In the genomic region with DNA sequence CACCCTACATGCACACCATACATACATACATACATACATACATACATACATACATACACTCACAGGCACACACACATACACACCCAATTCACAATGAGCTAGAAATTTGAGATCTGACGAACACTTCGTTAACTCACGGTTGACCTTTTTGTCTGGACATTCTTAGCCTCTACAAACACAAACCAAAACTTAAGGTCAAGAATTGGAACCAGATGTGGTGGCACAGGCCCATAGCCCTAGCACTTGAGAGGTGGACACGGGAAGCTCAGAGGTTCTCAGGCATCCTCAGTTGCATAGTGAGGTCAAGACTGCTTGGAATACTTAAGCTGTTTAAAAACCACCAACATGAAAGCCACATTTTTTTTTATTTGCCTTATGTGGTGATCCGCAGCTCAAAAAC, we compare ENCODE assay signal across 27 mouse cellular contexts.
"Had no signal": no experiment of that assay in that cellular context is flagged by ENCODE, and none has a peak within 500 bp of the region (broad histone marks: within the 10 kb centered on the region; RNA-seq: fewer than 3 reads in every experiment).

No protein-coding gene starts in this region.

- H3K27me3 ChIP-seq: heart, embryonic 12.5 days; hindbrain, embryonic 12.5 days; intestine, embryonic 15.5 days; limb, embryonic 12.5 days; liver, embryonic 13.5 days had no signal

- H3K4me2 ChIP-seq: heart, embryonic 12.5 days; hindbrain, embryonic 12.5 days; hindbrain, embryonic 14.5 days; intestine, embryonic 15.5 days; limb, embryonic 12.5 days; liver, embryonic 11.5 days; liver, embryonic 13.5 days had no signal

- H3K36me3 ChIP-seq: heart, embryonic 10.5 days; heart, embryonic 12.5 days; hindbrain, embryonic 10.5 days; hindbrain, embryonic 12.5 days; intestine, embryonic 15.5 days; limb, embryonic 10.5 days; limb, embryonic 12.5 days; liver, embryonic 13.5 days had no signal

- DNase-seq: gastrocnemius, adult 2 months; gastrocnemius, postnatal 10 days; gastrocnemius, postnatal 25 days; heart, adult 18-20 months; heart, postnatal 10 days; heart, postnatal 4 days; kidney, adult 18-20 months; kidney, adult 8-10 months; kidney, postnatal 10 days; kidney, postnatal 25 days; kidney, postnatal 4 days; liver; liver, embryonic 13.5 days had no signal

- H3K9me3 ChIP-seq: heart, embryonic 10.5 days; heart, embryonic 12.5 days; hindbrain, embryonic 10.5 days; hindbrain, embryonic 12.5 days; intestine, embryonic 15.5 days; limb, embryonic 10.5 days; limb, embryonic 12.5 days; liver, embryonic 13.5 days had no signal

- H3K4me3 ChIP-seq: gastrocnemius, adult 2 months; heart, embryonic 10.5 days; heart, embryonic 12.5 days; hindbrain, embryonic 10.5 days; hindbrain, embryonic 12.5 days; intestine, embryonic 15.5 days; layer of hippocampus, adult 2 months; left cerebral cortex, adult 2 months; limb, embryonic 10.5 days; limb, embryonic 12.5 days; liver, embryonic 13.5 days had no signal

- H3K4me1 ChIP-seq: heart, embryonic 10.5 days; heart, embryonic 12.5 days; intestine, embryonic 15.5 days; limb, embryonic 10.5 days; limb, embryonic 12.5 days; liver, embryonic 13.5 days had no signal

- H3K27ac ChIP-seq: gastrocnemius, adult 2 months; heart, embryonic 10.5 days; hindbrain, embryonic 10.5 days; hindbrain, embryonic 12.5 days; hindbrain, embryonic 14.5 days; intestine, embryonic 15.5 days; layer of hippocampus, adult 2 months; left cerebral cortex, adult 2 months; limb, embryonic 10.5 days; limb, embryonic 12.5 days; liver, embryonic 13.5 days had no signal

- ATAC-seq: hindbrain, embryonic 16.5 days; inflammation-experienced regulatory T-cells, adult 6 months; intestine, embryonic 15.5 days; intestine, postnatal 0 days had no signal

- H3K9ac ChIP-seq: heart, embryonic 12.5 days; hindbrain, embryonic 12.5 days; hindbrain, embryonic 14.5 days; intestine, embryonic 15.5 days; limb, embryonic 12.5 days; liver, embryonic 13.5 days had no signal
